Mouse (Mus musculus) kidney, adult 8-10 months (tissue): Measurements from ENCODE around the gene Cdc5l.

ENCODE experiments used
- DNase-seq, 2 experiments: peaks; one replicate each; pipeline ENCODE4 v3.0.0; 2022

Gene Cdc5l

DNA sequence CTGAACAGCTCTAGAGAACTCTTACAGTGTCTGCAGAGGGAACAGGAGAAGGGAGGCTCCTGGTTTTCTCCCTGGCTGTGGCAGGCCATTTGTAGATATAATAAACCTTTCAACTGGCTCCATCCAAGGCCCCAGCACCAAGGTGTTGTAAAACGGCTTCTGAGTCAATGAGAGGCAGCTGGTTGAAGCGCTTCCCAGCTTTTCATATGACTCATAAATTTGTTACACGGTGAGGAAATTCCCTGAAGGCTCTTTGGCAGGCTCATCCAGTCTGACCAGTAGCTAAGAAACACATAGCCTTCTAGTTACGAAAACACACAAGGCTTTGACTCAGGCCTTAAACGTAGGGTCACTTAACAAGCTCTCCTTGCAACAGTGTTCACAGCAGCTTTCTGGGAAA lies 74.1 kb downstream of the Cdc5l start:
- DNase-seq = peak; percentile 9 to 28

DNA sequence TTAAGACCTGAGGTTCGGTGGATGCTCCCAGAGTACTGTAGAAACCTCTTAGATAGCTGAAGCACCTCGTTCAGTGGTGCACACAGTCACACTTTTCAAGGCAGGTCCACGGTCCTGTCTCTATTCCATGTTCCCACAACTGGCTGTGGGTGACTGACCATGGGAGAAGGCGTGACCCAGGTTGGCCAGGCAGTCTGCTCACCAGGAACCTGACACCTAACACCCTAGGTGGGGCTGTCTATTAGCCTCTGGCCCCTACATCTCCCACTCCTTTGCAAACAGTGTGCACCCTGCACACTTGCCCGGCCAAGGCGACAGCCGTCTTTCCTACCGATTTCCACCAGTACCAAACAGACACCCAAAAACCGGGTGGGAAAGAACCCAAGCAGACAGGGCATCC lies 77.1 kb downstream of the Cdc5l start:
- no peak for DNase-seq

DNA sequence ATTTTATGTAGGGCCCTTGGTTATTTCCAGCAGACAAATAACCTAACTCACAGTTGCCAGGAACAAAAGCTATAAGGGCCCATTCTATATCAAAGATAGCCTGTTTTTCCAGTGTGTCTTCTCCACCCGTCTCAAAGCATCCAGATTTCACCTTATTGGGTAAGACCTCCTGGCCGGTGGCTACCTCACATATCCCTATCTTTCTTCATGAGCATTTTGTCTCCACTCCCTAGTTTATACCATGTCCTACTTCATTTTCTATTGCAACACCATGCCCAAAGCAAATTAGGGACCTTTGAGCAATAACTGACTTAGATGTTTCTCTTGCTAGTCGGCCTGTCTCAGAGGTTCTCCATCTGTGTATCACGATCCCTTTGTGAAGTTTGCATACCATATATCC lies 85.6 kb downstream of the Cdc5l start:
- DNase-seq = no peak
